Mouse (Mus musculus) lung, embryonic 16.5 days (tissue): ENCODE measurements around the gene Olfr1123. TPM values are rescaled to one million over a fixed set of nuclear protein-coding genes. Genes with fewer than 3 reads are reported as not detected.

Source experiments
- ATAC-seq: fragments of 200-750 bp; cut with Nextera tagmentation; 2 replicates; pipeline ENCODE4 v1.8.0; 2017; ENCODE audit warnings: low read depth, mild to moderate bottlenecking, moderate library complexity
- H3K27ac ChIP-seq: fragments of 300-500 bp; sonication (generic); 2 replicates; pipeline ENCODE4 v1.5.1; 2014; ENCODE audit warnings: mild to moderate bottlenecking, control low read depth, low read length
- H3K27me3 ChIP-seq: fragments of 300-500 bp; sonication (generic); 2 replicates; pipeline ENCODE4 v1.6.1; 2014; ENCODE audit warnings: low read depth, low read length, mixed read lengths; ENCODE audit not compliant: control insufficient read depth, insufficient read depth
- H3K36me3 ChIP-seq: fragments of 300-500 bp; sonication (generic); 2 replicates; pipeline ENCODE4 v1.6.1; 2014; ENCODE audit warnings: low read length; ENCODE audit not compliant: control insufficient read depth, insufficient read depth
- H3K4me1 ChIP-seq: fragments of 300-500 bp; sonication (generic); replicated peaks from 2 replicates; pipeline ENCODE4 v1.6.1; 2014; ENCODE audit warnings: low read length, mixed read lengths; ENCODE audit not compliant: control insufficient read depth, insufficient read depth
- H3K4me2 ChIP-seq: fragments of 300-500 bp; sonication (generic); 2 replicates; pipeline ENCODE4 v1.6.1; 2014; ENCODE audit warnings: low read depth, low read length, control low read depth
- H3K4me3 ChIP-seq: fragments of 300-500 bp; sonication (generic); 2 replicates; pipeline ENCODE4 v1.5.1; 2014; ENCODE audit warnings: mild to moderate bottlenecking, low read length, control low read depth
- H3K9ac ChIP-seq: fragments of 300-500 bp; sonication (generic); 2 replicates; pipeline ENCODE4 v1.6.1; 2014; ENCODE audit warnings: low read length, control low read depth
- H3K9me3 ChIP-seq: fragments of 300-500 bp; sonication (generic); 2 replicates; pipeline ENCODE4 v1.6.1; 2016; ENCODE audit warnings: low read length; ENCODE audit not compliant: control insufficient read depth
- WGBS: fragments of 180-500 bp; shearing (Covaris S2); extraction: QIAGEN DNeasy Blood & Tissue Kit; methylation state at CpG from one replicate; pipeline ENCODE4 v1.1.7; 2014; 5-methylcytosine and 5-hydroxymethylcytosine counted together
- polyA plus RNA-seq: library from polyadenylated mRNA; unstranded; fragments of >200 nt; fragmentation: Nextera tagmentation; extraction: Ambion mirVana; gene quantifications from 2 replicates; pipeline ENCODE4 v1.2.1, GENCODE M21; 2015

The Olfr1123 gene
- polyA plus RNA-seq, 1 experiment from 2014 or later = not detected

GRCm38 (mm10) chr2:87461769-87462168 lies 45.3 kb downstream of the Olfr1123 start:
- Histone ChIP-seq H3K27ac (no peak overlapping the region), H3K9me3 (no peaks in the 10 kb centered on the region), H3K36me3 (no peaks in the 10 kb centered on the region), H3K4me3 (no peak overlapping the region), H3K4me1 (no peaks in the 10 kb centered on the region), H3K4me2 (no peak overlapping the region), H3K9ac (no peak overlapping the region), H3K27me3 (no peaks in the 10 kb centered on the region)
- ATAC-seq = no peak
- WGBS = 82% methylated on average over 4 of the region's 4 CpGs

Other genes starting within 250 kb of the Olfr1123 start
- gene Olfr1112, start 228.8 kb upstream of the Olfr1123 start, polyA plus RNA-seq = not detected in 2 replicates
- gene Olfr1113, start 207.7 kb upstream of the Olfr1123 start, polyA plus RNA-seq = not detected in 2 replicates
- not detected in 2 replicates for gene Olfr1115, start 168.6 kb upstream of the Olfr1123 start, polyA plus RNA-seq
- gene Olfr1116, start 149.1 kb upstream of the Olfr1123 start, polyA plus RNA-seq = not detected in 2 replicates
- not detected in 2 replicates for gene Olfr1118, start 109.1 kb upstream of the Olfr1123 start, polyA plus RNA-seq
- not detected in 2 replicates for gene Olfr1120, start 61.8 kb upstream of the Olfr1123 start, polyA plus RNA-seq
- gene Olfr1121, start 46.7 kb upstream of the Olfr1123 start, polyA plus RNA-seq = not detected in 2 replicates
- gene Olfr1122, start 30.8 kb upstream of the Olfr1123 start, polyA plus RNA-seq = not detected in 2 replicates
- gene Olfr1124, start 13.6 kb downstream of the Olfr1123 start, polyA plus RNA-seq = 0.06 TPM in 1 of 2 replicates, not detected in the other
- gene Olfr1126, start 37.3 kb downstream of the Olfr1123 start, polyA plus RNA-seq = not detected in 2 replicates
- not detected in 2 replicates for gene Pramel7, start 80.5 kb downstream of the Olfr1123 start, polyA plus RNA-seq
- gene Pramel6, start 89.9 kb downstream of the Olfr1123 start, polyA plus RNA-seq = not detected in 2 replicates
- gene Olfr153, start 115.2 kb downstream of the Olfr1123 start, polyA plus RNA-seq = not detected in 2 replicates
- gene Olfr1128, start 128.9 kb downstream of the Olfr1123 start, polyA plus RNA-seq = not detected in 2 replicates
- not detected in 2 replicates for gene Olfr1129, start 157.3 kb downstream of the Olfr1123 start, polyA plus RNA-seq
- not detected in 2 replicates for gene Olfr1130, start 189.6 kb downstream of the Olfr1123 start, polyA plus RNA-seq
- not detected in 2 replicates for gene Olfr1131, start 210.5 kb downstream of the Olfr1123 start, polyA plus RNA-seq
- gene Olfr1132, start 220.9 kb downstream of the Olfr1123 start, polyA plus RNA-seq = not detected in 2 replicates
- not detected in 2 replicates for gene Olfr1133, start 230.7 kb downstream of the Olfr1123 start, polyA plus RNA-seq
- not detected in 2 replicates for gene Olfr1134, start 241.8 kb downstream of the Olfr1123 start, polyA plus RNA-seq